Comparison of ENCODE assay signal across 7 mouse cellular contexts in the genomic region with DNA sequence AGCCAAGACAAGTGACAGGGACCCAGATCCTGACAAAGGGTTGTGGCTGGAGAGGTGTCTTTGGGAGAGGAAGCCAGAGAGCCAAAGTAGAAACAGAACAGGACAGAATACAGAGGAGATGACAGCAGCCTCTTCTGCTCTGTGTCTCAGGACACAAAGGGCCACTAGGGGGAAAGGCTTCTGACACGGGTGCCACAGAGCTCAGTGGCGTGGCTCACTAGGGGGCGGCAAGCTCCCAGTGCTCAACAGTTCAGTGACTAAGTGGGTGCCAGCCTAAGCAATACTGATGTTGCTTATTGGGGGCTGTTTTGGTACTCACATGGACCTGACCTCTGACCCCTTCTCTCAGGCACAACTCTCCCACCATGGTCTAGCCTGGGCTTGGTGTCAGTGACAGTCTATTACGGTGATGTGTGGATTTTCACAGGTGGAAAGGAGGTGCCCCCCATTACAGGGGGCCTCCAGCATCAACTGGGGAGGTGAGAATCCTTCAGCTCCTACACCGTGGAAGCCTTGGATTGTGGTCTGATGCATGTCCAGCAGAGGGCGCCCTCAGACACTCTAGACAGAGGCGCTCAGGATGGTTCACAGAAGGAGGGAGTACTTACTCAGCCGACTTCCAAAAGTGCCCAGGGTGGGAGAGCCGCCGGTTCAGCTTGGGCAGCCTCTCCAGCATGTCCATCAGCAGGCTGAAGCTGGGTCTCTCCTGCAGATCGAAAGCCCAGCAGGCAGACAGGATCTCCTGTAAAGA. TPM values are rescaled to one million over a fixed set of nuclear protein-coding genes. Genes with fewer than 3 reads are reported as not detected.
A peak's percentile ranks its signal among the peaks of the same experiment; 100 is the strongest.
DNase-seq lines count a peak whose midpoint lies in the region; ATAC-seq and TF ChIP-seq lines count a peak whose summit lies in the region.

No protein-coding gene starts in this region.

- no peak overlapping the region for H3K4me2 ChIP-seq in lung, postnatal 0 days (replicated peaks; ENCODE audit: low read depth, low read length)

- WGBS in lung, postnatal 0 days: 47% methylated on average over 11 of the region's 11 CpGs

- no peaks in the 10 kb centered on the region for H3K9me3 ChIP-seq in ES-Bruce4 (replicated peaks; ENCODE audit: control insufficient read depth, insufficient read depth, low read length, poor library complexity, severe bottlenecking)
- no peaks in the 10 kb centered on the region for H3K9me3 ChIP-seq in lung, postnatal 0 days (ENCODE audit: low read length)

- TF ChIP-seq EP300 in ES-Bruce4 (IDR thresholded peaks at IDR 0.05; ENCODE audit: insufficient read depth, low read depth, low read length): no peak
- TF ChIP-seq EP300 in lung, postnatal 0 days (IDR thresholded peaks at IDR 0.05): no peak

- H3K79me3 ChIP-seq in C2C12 (ENCODE audit: low read depth): no peaks in the 10 kb centered on the region

- H3K9ac ChIP-seq in ES-Bruce4 (ENCODE audit: low read depth, poor library complexity, severe bottlenecking): no peak overlapping the region
- no peak overlapping the region for H3K9ac ChIP-seq in lung, postnatal 0 days (replicated peaks; ENCODE audit: low read depth)

- H3K27ac ChIP-seq in ES-Bruce4 (ENCODE audit: insufficient read depth, low read length): no peak overlapping the region
- H3K27ac ChIP-seq in lung, postnatal 0 days (ENCODE audit: low read length): no peak overlapping the region

- peaks cover 6% of the 10 kb centered on the region for H3K4me1 ChIP-seq in ES-Bruce4 (ENCODE audit: control insufficient read depth, insufficient read depth, low read length)
- H3K4me1 ChIP-seq in lung, postnatal 0 days (ENCODE audit: insufficient read depth, low read depth, low read length): no peaks in the 10 kb centered on the region; the same call in 1 of the 2 replicates

- H3K36me3 ChIP-seq in C2C12 (ENCODE audit: control insufficient read depth, insufficient read depth): peaks cover 30% of the 10 kb centered on the region
- H3K36me3 ChIP-seq in ES-Bruce4 (ENCODE audit: control insufficient read depth, insufficient read depth, low read length, poor library complexity, severe bottlenecking): no peaks in the 10 kb centered on the region
- peaks cover 12% of the 10 kb centered on the region; the same call in 1 of the 2 replicates for H3K36me3 ChIP-seq in lung, postnatal 0 days (ENCODE audit: insufficient read depth, low read length)

- peak; percentile 67 for ATAC-seq in lung, postnatal 0 days

- no peaks in the 10 kb centered on the region for H3K27me3 ChIP-seq in C2C12 (ENCODE audit: control insufficient read depth, insufficient read depth, insufficient read length)
- no peaks in the 10 kb centered on the region for H3K27me3 ChIP-seq in ES-Bruce4 (ENCODE audit: control insufficient read depth, insufficient read depth, low read length, poor library complexity, severe bottlenecking)
- H3K27me3 ChIP-seq in lung, postnatal 0 days (replicated peaks; ENCODE audit: insufficient read depth, low read length): no peaks in the 10 kb centered on the region

- H3ac ChIP-seq in C2C12 (ENCODE audit: control insufficient read depth, insufficient read length, low read depth): no peak overlapping the region

- peak; percentile 65 for DNase-seq in c-Kit-positive CD71-positive TER-119-negative erythroid progenitor cells, embryonic 14.5 days (ENCODE audit: low read depth)
- DNase-seq in frontal cortex, postnatal 14 days (ENCODE audit: low spot score in 2 of 2): peak; percentile 48 to 65
- peak; percentile 87 to 88 for DNase-seq in kidney, postnatal 4 days
- DNase-seq in lung, postnatal 0 days (ENCODE audit: low spot score): peak; percentile 76
- peak; percentile 28 to 48 for DNase-seq in right cerebral cortex, postnatal 36 days (ENCODE audit: low spot score in 2 of 2)

- H3K4me3 ChIP-seq in C2C12 (ENCODE audit: insufficient read depth, poor library complexity, severe bottlenecking) (no peak overlapping the region), ES-Bruce4 (ENCODE audit: low read depth, low read length) (no peak overlapping the region)
- H3K4me3 ChIP-seq in lung, postnatal 0 days (ENCODE audit: low read depth, low read length): no peak overlapping the region

- TF ChIP-seq CTCF in C2C12 (IDR thresholded peaks at IDR 0.05; ENCODE audit: control insufficient read depth, insufficient read depth, insufficient read length): peak; percentile 68
- peak; percentile 84 for TF ChIP-seq CTCF in ES-Bruce4 (IDR thresholded peaks at IDR 0.05; ENCODE audit: low read depth, low read length)
- TF ChIP-seq CTCF in lung, postnatal 0 days (IDR thresholded peaks at IDR 0.05): peak; percentile 84

- H3K79me2 ChIP-seq in C2C12 (ENCODE audit: control insufficient read depth, insufficient read depth): no peaks in the 10 kb centered on the region

- no peak for TF ChIP-seq POLR2A in ES-Bruce4 (IDR thresholded peaks at IDR 0.05; ENCODE audit: insufficient read depth, low read length)

TF ChIP-seq in C2C12, 6 proteins besides CTCF, POLR2A, EP300 and RAD21:
- TF ChIP-seq USF1 (IDR thresholded peaks at IDR 0.05; ENCODE audit: low read depth) (no peak), MAX (IDR thresholded peaks at IDR 0.05) (no peak), MYOD1 (IDR thresholded peaks at IDR 0.05; ENCODE audit: control insufficient read depth, insufficient read length, low read depth) (no peak), MYOG (IDR thresholded peaks at IDR 0.05; ENCODE audit: control insufficient read depth, extremely low read depth, insufficient read length) (no peak), FOSL1 (IDR thresholded peaks at IDR 0.05; ENCODE audit: insufficient read depth, low read length, poor library complexity, severe bottlenecking) (no peak), CEBPB (IDR thresholded peaks at IDR 0.05; ENCODE audit: low read depth) (no peak)

RNA-seq across cellular contexts. Expression of a gene that starts 34.4 kb away (rescaled TPM):
- 22.7 TPM for polyA plus RNA-seq in C2C12 (2012; fragmentation: generic; extraction: Trizol)
- 8.8 and 10.7 TPM in 2 replicates for polyA plus RNA-seq in ES-Bruce4 (2011; ENCODE audit: insufficient read depth, insufficient read length, low read depth, missing spikeins)
- 98.3 and 137 TPM in 2 replicates for polyA plus RNA-seq in lung, postnatal 0 days (2015; fragmentation: Nextera tagmentation; extraction: Ambion mirVana)
